Mouse (Mus musculus) bone marrow macrophage, adult 2 months (primary cell): Measurements from ENCODE around the gene Slc31a2.

ENCODE experiments used
- CTCF ChIP-seq: IDR thresholded peaks from 2 replicates; pipeline ENCODE4 v1.5.1; 2012; ENCODE audit warnings: low read depth, mild to moderate bottlenecking, low read length, moderate library complexity
- POLR2A ChIP-seq: IDR thresholded peaks from 2 replicates; pipeline ENCODE4 v1.6.1; 2012; ENCODE audit warnings: mild to moderate bottlenecking, low read depth, low read length, borderline replicate concordance

- TF ChIP-seq POLR2A, result no peak
- TF ChIP-seq CTCF, result no peak
Observed at GRCm38 (mm10) chr4:62248328-62248727, 14.0 kb upstream of the Slc31a2 start.
